Mouse (Mus musculus) brain, embryonic 14.5 days (tissue): ENCODE measurements around the gene Pus10.

Experiments
- CTCF ChIP-seq: fragments of 200-500 bp; IDR thresholded peaks from 2 replicates; pipeline ENCODE4 v1.5.1; 2012; ENCODE audit warnings: inconsistent platforms, mild to moderate bottlenecking, moderate library complexity, borderline replicate concordance; ENCODE audit not compliant: insufficient read depth, insufficient read length; ENCODE audit errors: extremely low read depth
- POLR2A ChIP-seq: fragments of 200-500 bp; IDR thresholded peaks from 2 replicates; pipeline ENCODE4 v1.6.1; 2012; ENCODE audit warnings: mild to moderate bottlenecking, inconsistent platforms, borderline replicate concordance; ENCODE audit not compliant: poor library complexity, insufficient read depth, insufficient read length, severe bottlenecking; ENCODE audit errors: extremely low read depth

DNA sequence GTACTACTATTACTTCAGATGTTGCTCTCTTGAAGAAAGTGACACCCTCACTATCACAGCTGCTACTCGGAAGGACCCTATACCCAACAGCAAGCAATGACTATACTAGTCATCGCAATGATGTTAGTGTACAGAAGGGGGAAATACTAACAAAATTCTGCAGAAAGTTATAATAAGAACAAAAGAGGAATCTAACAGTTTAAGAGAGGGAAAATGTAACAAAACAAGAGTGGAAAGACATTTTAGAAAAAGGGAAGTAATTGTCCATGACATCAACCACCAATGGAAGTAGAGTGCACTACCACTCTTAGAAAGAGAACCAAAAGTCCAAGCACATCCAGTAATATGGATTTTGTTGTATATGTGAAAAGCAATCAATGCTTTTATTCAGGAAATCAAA is 97.2 kb downstream of the Pus10 start:
- no peak for TF ChIP-seq CTCF
- no peak for TF ChIP-seq POLR2A
